Mouse (Mus musculus) stomach, embryonic 14.5 days (tissue): ENCODE measurements around the gene Smarce1. TPM values are rescaled to one million over a fixed set of nuclear protein-coding genes. Genes with fewer than 3 reads are reported as not detected.

Experiments used
- ATAC-seq: fragments of 200-750 bp; cut with Nextera tagmentation; 2 replicates; pipeline ENCODE4 v1.8.0; 2017; ENCODE audit warnings: low read depth, moderate TSS enrichment; ENCODE audit not compliant: insufficient number of reproducible peaks, insufficient read depth, low FRiP score
- H3K27ac ChIP-seq: fragments of 300-500 bp; sonication (generic); 2 replicates; pipeline ENCODE4 v1.5.1; 2014; ENCODE audit warnings: mild to moderate bottlenecking, low read length, moderate library complexity, mixed read lengths
- H3K27me3 ChIP-seq: fragments of 300-500 bp; sonication (generic); 2 replicates; pipeline ENCODE4 v1.6.1; 2014; ENCODE audit warnings: low read length, control low read depth, mixed read lengths; ENCODE audit not compliant: control insufficient read depth, insufficient read depth
- H3K36me3 ChIP-seq: fragments of 300-500 bp; sonication (generic); 2 replicates; pipeline ENCODE4 v1.6.1; 2014; ENCODE audit warnings: mild to moderate bottlenecking, control low read depth, low read length, moderate library complexity, mixed read lengths; ENCODE audit not compliant: control insufficient read depth, insufficient read depth
- H3K4me1 ChIP-seq: fragments of 300-500 bp; sonication (generic); 2 replicates; pipeline ENCODE4 v1.6.1; 2014; ENCODE audit warnings: low read length, control low read depth, mixed read lengths; ENCODE audit not compliant: control insufficient read depth, insufficient read depth
- H3K4me2 ChIP-seq: fragments of 300-500 bp; sonication (generic); replicated peaks from 2 replicates; pipeline ENCODE4 v1.6.1; 2014; ENCODE audit warnings: low read depth, low read length, control low read depth
- H3K4me3 ChIP-seq: fragments of 300-500 bp; sonication (generic); 2 replicates; pipeline ENCODE4 v1.5.1; 2014; ENCODE audit warnings: low read depth, low read length, control low read depth
- H3K9ac ChIP-seq: fragments of 300-500 bp; sonication (generic); replicated peaks from 2 replicates; pipeline ENCODE4 v1.6.1; 2014; ENCODE audit warnings: low read depth, mild to moderate bottlenecking, control low read depth, low read length, moderate library complexity, mixed read lengths
- H3K9me3 ChIP-seq: fragments of 300-500 bp; sonication (generic); 2 replicates; pipeline ENCODE4 v1.6.1; 2016; ENCODE audit warnings: low read depth, low read length, control low read depth; ENCODE audit not compliant: control insufficient read depth
- WGBS: fragments of 180-500 bp; shearing (Covaris S2); extraction: QIAGEN DNeasy Blood & Tissue Kit; methylation state at CpG from one replicate; pipeline ENCODE4 v1.1.7; 2014; 5-methylcytosine and 5-hydroxymethylcytosine counted together
- polyA plus RNA-seq: library from polyadenylated mRNA; unstranded; fragments of >200 nt; fragmentation: Nextera tagmentation; extraction: Ambion mirVana; gene quantifications from 2 replicates; pipeline ENCODE4 v1.2.1, GENCODE M21; 2014

Gene Smarce1
- polyA plus RNA-seq, 1 experiment from 2014 or later, result 156 TPM

DNA sequence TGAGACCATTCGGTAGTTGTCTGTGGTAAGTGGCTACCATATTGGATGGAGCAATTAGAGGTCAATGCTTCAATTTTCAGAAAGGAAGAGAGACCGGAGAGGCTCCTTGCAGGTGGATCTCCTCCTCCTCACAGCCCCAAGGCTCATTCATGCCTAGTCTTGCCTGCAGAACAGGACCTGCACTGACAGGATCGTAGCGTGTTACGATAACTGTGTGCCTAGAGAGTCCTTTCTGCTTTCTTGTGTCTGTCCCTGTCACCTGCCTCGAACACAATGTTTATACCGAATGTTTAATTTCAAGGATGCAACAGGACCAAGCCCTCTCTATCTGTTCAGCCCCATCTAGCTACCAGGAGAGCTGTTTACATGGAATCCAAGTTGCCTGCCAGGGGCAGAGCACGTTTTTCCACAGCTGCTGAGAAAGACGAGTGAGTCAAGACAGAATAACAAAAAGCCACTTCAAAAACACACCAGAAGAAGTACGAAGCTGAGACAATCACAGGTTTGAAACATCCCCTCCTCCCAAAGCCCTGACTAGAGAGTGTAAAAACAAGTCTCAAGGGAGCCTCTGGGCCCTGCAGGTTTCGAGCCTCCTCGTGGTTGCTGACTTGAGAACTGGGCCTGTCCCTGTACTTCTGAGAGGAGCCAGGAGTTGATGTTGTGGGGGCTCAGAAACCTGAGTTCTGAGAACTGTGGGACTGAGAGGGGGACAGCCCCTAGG, 60.1 kb downstream of the Smarce1 start:
- WGBS, result 63% methylated on average over 12 of the region's 12 CpGs
- no peaks in the 10 kb centered on the region for H3K27me3 ChIP-seq
- no peak overlapping the region for H3K4me3 ChIP-seq
- no peak overlapping the region for H3K9ac ChIP-seq
- no peak overlapping the region for H3K4me2 ChIP-seq
- ATAC-seq, result no peak
- no peaks in the 10 kb centered on the region for H3K36me3 ChIP-seq
- no peaks in the 10 kb centered on the region for H3K4me1 ChIP-seq
- no peaks in the 10 kb centered on the region for H3K9me3 ChIP-seq
- no peak overlapping the region for H3K27ac ChIP-seq

DNA sequence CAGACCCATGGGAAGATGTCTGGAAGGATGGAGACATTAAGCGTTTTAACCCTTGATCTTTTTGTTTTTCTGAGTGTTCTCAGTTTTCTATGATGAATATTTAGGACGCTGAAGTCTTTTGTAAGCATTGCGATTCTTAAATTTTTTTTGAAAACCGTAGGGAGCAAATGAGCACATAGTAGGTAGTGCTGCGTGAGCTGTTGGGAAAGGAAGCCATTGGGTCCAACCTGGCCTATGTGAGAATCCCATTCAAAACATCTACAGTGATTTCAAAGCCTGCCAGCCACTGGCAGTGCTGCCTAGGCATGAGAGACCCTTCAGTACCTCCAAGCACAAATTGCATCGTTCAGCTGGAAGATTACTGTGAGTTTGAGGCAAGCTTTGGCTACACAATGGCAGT, 60.8 kb downstream of the Smarce1 start:
- Histone ChIP-seq H3K9me3 (no peaks in the 10 kb centered on the region), H3K27ac (no peak overlapping the region), H3K4me3 (no peak overlapping the region), H3K4me2 (no peak overlapping the region), H3K9ac (no peak overlapping the region), H3K36me3 (no peaks in the 10 kb centered on the region), H3K27me3 (no peaks in the 10 kb centered on the region), H3K4me1 (no peaks in the 10 kb centered on the region)
- 88% methylated on average over 6 of the region's 6 CpGs for WGBS
- ATAC-seq, result no peak

DNA sequence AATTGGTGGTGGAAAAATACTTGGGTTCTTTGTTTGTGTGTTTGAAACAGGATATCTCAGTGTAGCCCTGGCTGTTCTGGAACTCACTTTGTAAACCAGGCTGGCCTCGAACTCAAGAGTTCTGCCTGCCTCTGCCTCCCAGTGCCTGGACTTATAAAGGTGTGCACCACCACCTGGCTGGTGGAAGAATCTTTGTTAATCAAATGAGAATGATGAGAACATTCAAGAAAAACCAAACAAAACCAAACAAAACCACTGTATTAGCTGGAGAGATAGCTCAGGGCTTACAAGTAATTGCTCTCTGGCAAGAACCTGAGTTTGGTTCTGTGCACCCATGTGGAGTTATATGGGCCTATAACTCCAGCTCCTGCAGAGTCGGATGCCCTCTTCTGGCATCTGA, 61.4 kb downstream of the Smarce1 start:
- Histone ChIP-seq H3K27me3 (no peaks in the 10 kb centered on the region), H3K4me3 (no peak overlapping the region), H3K9ac (no peak overlapping the region), H3K27ac (no peak overlapping the region), H3K36me3 (no peaks in the 10 kb centered on the region), H3K9me3 (no peaks in the 10 kb centered on the region), H3K4me1 (no peaks in the 10 kb centered on the region), H3K4me2 (no peak overlapping the region)
- no peak for ATAC-seq
- 87% methylated on average over 2 of the region's 2 CpGs for WGBS

DNA sequence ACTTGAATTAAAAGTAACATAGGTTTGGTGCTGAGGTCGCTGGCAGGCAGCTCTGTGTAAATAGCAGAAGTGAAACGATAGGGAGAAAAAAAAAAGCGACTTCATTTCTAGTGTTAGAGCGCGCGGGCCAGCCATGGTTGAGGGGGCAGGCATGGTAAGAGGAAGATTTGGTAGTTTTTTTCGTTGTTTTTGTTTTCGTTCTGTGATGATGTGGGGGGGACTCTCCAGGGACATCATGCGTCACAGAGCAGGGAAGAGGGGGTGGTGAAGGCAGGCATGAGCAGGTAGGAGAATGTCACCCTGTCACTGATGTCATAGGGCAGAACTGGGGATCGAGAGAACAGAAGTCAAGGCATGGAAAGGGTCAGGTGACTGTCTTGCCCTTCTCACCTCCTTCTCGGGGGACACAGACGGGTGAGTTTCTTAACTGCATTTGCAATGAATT, 62.8 kb downstream of the Smarce1 start:
- Histone ChIP-seq H3K4me3 (no peak overlapping the region), H3K27me3 (no peaks in the 10 kb centered on the region), H3K9me3 (no peaks in the 10 kb centered on the region), H3K36me3 (no peaks in the 10 kb centered on the region), H3K9ac (no peak overlapping the region), H3K27ac (no peak overlapping the region), H3K4me2 (no peak overlapping the region), H3K4me1 (no peaks in the 10 kb centered on the region)
- no peak for ATAC-seq
- 59% methylated on average over 12 of the region's 12 CpGs for WGBS

DNA sequence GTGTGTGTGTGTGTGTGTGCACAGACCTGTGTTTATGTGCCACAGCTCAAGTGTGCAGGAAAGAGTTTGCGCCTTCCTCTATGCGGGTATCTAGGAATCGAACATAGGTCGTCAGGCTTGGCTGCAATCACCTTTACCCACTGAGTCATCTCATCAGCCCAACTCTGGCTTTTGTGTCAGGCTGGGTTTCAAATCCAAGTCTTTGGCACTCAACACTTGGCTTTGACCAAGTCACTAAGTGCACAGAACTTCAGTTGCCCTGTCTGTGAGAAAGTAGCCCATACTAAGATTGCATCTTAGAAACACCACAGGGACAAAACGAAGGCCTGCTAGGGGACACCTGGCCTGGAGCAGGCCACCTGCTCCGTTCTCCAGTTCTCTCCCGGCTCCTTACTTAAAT, 63.2 kb downstream of the Smarce1 start:
- no peaks in the 10 kb centered on the region for H3K27me3 ChIP-seq
- WGBS, result 89% methylated on average over 7 of the region's 7 CpGs
- no peak overlapping the region for H3K9ac ChIP-seq
- no peak for ATAC-seq
- no peak overlapping the region for H3K4me2 ChIP-seq
- H3K27ac ChIP-seq, result no peak overlapping the region
- H3K36me3 ChIP-seq, result no peaks in the 10 kb centered on the region
- H3K9me3 ChIP-seq, result no peaks in the 10 kb centered on the region
- H3K4me1 ChIP-seq, result no peaks in the 10 kb centered on the region
- no peak overlapping the region for H3K4me3 ChIP-seq

DNA sequence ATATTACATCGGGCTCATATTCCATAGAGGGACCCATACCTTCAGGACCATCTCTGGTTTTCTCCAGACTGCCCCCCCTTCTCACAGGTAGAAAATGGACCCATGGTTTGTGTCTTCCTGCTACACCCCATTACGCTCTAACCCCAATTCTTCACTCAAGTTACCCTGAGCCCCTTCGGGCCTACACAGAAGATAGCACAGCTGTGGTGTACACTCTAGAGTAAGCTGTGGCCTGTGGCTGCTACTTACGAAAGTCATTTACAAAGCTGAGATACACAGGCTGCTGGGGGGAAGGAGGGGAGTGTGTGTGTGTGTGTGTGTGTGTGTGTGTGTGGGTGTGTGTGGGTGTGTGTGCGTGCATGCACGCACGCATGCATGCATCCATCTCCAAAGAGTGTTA, 64.6 kb downstream of the Smarce1 start:
- no peak for ATAC-seq

DNA sequence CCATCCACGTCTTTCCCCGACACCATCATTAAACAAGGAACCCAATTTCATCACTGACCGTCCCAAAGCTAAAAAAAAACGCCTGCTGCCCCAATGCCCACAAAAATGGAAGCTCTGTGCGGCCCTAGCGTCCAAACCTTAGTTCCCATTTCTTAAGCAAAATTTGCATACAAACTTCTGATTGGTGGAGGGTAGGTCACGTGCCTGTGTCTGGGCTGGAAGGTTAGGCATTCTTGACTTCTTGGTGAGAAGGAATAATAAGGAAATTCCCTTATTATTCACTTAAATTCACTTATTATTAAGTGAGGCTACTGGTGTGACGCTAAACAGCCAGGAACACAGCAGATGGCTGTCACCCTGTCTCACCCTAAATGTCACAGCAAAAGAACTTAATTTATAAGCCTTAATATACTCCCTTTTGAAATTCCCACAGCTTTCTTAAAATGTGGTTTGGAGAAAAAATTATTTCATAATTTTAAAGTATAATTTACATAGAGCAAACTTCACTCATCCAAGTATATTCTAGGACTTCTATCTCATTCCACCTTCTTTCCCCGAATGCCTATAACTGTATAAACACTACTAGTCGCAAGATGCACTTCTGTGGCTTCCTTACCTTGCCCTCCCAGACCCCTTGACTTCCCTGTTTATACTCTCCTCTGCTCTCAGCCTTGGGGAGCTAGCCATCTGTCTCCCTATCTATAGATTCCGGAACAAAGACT, 65.6 kb downstream of the Smarce1 start:
- Histone ChIP-seq H3K27me3 (no peaks in the 10 kb centered on the region), H3K4me3 (no peak overlapping the region), H3K4me2 (no peak overlapping the region), H3K9me3 (no peaks in the 10 kb centered on the region), H3K27ac (no peak overlapping the region), H3K4me1 (no peaks in the 10 kb centered on the region), H3K36me3 (no peaks in the 10 kb centered on the region), H3K9ac (no peak overlapping the region)
- WGBS, result 55% methylated on average over 11 of the region's 11 CpGs
- ATAC-seq, result no peak

More for the DNA sequence above, 64.6 kb downstream of the Smarce1 start:
- Histone ChIP-seq H3K4me1 (no peaks in the 10 kb centered on the region), H3K9ac (no peak overlapping the region), H3K4me2 (no peak overlapping the region), H3K27me3 (no peaks in the 10 kb centered on the region), H3K27ac (no peak overlapping the region), H3K36me3 (no peaks in the 10 kb centered on the region), H3K9me3 (no peaks in the 10 kb centered on the region), H3K4me3 (no peak overlapping the region)
- 87% methylated on average over 7 of the region's 7 CpGs for WGBS

DNA sequence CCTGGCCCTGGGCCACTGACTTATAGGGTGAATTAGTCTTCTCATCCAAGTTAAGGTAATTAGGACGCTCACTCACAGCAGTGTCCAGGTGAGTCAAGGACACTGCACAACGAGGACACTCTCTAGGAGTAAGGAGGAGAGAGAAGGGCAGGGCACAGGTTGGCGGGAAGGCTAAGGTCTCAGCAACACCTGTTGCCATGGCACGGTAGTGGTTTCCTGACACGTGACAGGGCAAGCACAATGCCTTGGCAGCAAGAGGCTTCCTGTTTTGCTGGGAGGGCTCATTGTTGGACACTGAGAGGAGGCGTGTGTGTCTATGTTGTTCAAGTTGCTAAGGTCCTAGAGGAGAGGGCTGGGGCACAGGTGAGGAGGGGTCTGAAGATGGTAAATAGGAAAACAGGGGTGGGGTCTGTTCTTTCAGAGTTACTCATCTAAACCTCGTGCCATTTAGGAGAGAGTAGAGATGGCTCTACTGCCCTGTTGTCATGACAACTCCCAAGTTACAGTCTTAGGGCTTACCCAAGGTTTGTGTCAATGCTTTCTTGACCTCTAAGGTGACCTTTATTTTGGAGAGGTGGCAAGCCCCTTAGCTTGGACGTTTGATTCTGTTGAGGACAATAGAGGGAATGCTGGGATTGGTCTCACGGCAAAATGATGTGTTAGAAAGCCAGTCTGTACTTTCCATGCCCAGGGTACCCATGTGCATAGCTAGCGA, 67.7 kb downstream of the Smarce1 start:
- Histone ChIP-seq H3K27ac (no peak overlapping the region), H3K9me3 (no peaks in the 10 kb centered on the region), H3K4me2 (no peak overlapping the region), H3K27me3 (no peaks in the 10 kb centered on the region), H3K9ac (no peak overlapping the region), H3K4me3 (no peak overlapping the region), H3K36me3 (no peaks in the 10 kb centered on the region), H3K4me1 (no peaks in the 10 kb centered on the region)
- ATAC-seq, result no peak
- 87% methylated on average over 10 of the region's 10 CpGs for WGBS
